Mouse (Mus musculus) spleen, adult 2 months (tissue): Measurements from ENCODE around the gene Cd83.

Experiments
- CTCF ChIP-seq: fragments of 200-500 bp; IDR thresholded peaks from 2 replicates; pipeline ENCODE4 v1.5.1; 2011; ENCODE audit warnings: mild to moderate bottlenecking, inconsistent platforms; ENCODE audit not compliant: insufficient read depth, insufficient read length, insufficient replicate concordance; ENCODE audit errors: extremely low read depth
- POLR2A ChIP-seq: fragments of 200-500 bp; IDR thresholded peaks from 2 replicates; pipeline ENCODE4 v1.6.1; 2011; ENCODE audit warnings: low read depth, low read length, inconsistent platforms

GRCm38 (mm10) chr13:43750966-43751365 lies 33.6 kb upstream of the Cd83 start:
- no peak for TF ChIP-seq CTCF
- no peak for TF ChIP-seq POLR2A
